Mouse (Mus musculus) gastrocnemius, postnatal 4 days (tissue): ENCODE data around the gene Gm20388. TPM values are rescaled to one million over a fixed set of nuclear protein-coding genes. Genes with fewer than 3 reads are reported as not detected.
A peak's percentile ranks its signal among the peaks of the same experiment; 100 is the strongest.

Source experiments
- DNase-seq, 2 experiments: peaks; one replicate each; pipeline ENCODE4 v3.0.0; 2021 to 2022; ENCODE audit warnings: low spot score in 2 of 2, mixed read lengths in 2 of 2
- total RNA-seq, 2 experiments: library from RNA; stranded (reverse); gene quantifications; 2 replicates each; pipeline ENCODE4 v1.2.3; 2021

Gm20388 gene
- total RNA-seq, 2 experiments from 2014 or later, result 12.8 to 22.8 TPM

DNA sequence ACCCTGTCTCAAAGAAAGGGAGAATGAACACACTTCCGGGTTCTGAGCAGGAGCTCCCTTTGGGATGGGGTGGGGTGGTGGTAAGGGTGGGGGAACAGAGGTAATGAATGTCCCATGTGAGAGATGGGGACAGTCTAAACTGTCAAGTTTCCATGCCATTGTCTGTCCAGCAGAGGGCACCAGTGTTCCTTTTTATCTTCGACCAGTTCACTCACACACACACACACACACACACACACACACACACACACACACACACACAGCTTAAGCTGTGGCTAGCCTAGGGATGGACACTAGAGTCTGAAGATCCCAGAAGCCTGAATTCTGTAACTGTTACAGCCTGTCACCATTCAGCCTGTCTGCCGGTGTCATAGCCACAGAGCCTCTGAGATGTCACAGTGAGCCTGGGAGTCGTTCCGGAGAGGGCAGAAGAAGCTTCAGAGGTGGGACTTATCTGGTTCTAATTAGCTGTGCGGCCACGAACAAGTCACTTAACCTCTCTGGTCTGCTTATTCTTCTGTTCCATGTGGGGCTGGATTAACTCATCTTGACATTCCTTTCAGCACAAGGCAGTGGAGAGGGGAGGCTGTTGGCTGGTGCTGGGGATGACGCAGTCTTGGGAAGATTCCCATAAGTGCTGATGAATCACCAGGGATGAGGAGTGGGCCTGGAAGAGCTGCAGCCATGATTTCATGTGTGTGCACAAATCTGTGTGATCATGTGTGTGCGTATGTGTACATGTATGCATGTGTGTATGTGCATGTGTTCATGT lies 910.9 kb downstream of the Gm20388 start:
- DNase-seq, result peak; percentile 51 to 66

DNA sequence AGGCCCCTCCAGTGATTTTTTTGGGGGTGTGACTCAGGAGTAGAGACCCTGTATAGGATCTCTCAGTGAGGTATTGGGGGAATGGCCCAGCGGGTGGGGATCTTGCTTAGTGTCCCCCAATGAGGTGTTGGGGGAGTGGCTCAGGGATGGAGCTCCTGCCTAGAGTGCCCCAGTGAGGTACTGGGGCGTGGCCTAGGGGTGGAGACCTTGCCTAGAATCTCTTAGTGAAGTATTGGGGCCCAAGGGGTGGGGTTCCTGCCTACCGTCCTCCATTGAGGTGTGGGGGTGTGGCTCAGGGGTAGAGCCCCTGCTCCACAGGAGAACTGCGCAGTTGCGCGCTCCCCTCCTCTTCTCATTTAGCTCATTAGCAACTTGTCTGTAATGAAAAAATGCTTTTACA lies 912.7 kb downstream of the Gm20388 start:
- DNase-seq, result no peak

DNA sequence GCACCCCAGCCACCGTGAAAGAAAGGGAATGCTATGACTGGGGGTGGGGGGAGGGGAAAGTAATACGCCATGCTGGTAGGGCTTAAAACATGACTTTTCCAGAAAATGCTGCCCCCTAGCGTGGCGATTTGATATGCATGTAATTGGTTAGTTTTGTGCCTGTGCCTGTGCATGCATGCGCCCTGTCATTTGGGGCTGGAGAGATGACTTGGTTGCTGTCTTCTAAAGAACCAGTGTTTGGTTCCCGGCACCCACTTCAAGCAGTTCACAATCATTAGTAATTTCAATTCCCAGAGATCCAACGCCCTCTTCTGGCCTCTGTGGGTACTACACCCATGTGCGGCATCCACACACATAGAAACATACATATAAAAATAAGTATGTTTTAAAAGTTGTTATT lies 913.2 kb downstream of the Gm20388 start:
- DNase-seq, result no peak

DNA sequence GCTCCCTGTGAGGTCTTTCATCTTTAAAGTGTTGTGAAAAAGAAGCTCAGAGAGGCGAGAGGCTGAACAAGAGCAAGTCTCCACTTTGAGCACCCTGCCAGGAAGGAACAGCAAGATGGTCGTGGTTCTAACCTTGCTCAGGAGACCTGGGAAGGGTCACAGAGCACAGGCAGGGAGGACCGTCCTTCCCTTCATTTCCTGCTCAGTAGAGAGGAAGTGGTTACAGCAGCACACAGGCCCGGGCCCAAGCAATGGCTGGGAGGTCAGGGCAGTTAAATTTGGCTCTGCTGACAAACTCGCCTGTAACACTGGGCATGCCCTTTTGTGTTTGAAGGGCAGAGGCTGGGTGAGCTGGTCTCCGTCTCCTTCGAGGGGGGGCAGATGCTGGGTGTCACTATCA lies 914.0 kb downstream of the Gm20388 start:
- DNase-seq, result no peak

DNA sequence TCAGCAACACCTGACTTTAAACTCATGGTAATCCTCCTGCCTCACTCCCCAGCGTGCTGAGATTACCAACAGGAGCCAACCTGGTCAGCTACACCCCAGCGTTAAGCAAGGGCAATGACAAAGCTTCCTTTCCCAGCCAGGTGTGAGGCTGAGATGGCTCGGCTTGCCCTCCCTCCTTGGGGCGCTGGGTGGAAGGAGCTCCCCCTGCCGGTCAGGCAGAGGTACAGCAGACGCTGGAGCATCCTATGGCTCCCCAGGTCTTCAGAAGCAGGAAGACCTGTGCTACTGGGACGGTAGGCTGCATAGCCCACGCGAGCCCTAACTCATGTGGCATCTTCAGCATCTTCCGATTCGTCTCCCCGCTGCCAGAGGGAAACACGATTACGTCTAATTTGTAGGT lies 917.6 kb downstream of the Gm20388 start:
- no peak for DNase-seq

DNA sequence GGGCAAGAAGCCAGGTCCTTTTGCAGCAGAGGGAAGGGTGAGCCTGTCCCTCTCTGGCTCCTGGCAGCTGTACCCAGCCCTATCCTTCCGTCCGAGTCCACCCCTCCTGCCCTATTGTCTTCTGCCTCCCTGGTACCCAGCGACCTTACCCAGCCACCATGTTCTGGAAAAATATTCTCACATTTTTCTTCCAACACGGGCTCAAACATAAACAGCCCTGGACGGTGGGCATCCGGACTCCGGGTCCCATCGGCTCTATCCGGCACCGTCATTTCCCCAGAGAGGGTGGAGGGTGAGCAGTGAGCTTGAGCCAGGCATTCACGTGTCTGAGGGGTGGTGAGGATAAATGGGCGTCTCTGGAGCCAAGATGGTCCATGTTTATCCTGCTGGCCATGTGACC lies 920.0 kb downstream of the Gm20388 start:
- DNase-seq, result no peak

DNA sequence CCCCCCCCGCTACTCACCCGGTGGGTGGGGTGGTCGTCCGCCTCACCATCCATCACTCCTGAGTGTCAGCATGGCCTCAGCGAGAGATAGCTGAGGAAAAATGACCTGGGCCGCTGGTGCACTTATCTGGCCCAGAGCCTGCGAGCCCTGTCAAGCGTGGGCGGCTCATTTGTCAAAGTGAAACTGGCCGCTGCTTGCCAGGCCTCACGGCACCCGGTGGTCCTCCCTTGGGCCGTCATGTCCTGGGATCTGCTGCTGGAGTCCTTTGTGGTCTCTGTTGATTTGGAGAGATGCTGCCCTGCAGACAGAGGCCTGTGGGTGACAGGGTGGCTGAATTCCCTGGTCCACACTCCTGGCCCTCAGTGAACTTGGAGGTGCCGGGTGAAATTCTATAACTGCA lies 921.4 kb downstream of the Gm20388 start:
- no peak for DNase-seq

DNA sequence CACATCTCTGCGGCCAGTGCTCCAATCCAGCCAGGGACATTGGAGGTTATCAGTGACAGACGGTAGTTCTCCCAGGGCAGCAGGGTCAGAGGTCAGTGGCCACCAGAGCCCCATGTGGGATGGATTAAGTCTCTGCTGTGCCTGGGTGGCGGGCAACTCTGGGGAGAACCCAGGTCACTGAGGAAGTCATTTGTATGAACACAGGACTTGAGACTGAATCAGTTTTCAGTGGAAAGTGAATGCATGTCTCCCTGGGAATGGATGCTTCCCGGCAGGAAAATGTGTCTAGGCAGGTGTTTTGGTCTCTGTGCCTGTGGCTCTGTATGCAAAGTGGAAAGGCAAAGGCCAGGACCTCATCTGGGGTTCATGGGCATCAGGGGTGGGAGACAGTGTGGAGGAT lies 922.6 kb downstream of the Gm20388 start:
- DNase-seq, result no peak

DNA sequence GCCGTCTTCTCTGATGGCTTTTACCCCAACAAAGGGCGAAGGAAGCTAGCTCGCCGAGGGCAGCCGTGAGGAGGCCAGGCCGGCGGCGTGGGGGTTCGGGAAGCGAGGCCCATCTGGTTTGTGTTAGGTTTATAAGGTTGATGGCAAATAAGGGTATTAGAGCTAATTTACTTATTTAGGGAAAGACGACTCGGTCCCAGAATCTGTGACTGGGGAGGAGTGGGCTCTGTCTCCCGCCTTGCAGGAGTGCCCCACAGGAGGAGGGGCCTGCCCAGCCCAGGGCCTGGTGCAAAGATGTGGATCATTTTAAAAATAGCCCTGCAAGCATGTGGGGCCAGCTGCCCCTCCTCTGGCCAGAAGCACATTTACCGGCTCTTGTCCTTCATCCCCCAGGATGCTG lies 928.4 kb downstream of the Gm20388 start:
- no peak for DNase-seq

DNA sequence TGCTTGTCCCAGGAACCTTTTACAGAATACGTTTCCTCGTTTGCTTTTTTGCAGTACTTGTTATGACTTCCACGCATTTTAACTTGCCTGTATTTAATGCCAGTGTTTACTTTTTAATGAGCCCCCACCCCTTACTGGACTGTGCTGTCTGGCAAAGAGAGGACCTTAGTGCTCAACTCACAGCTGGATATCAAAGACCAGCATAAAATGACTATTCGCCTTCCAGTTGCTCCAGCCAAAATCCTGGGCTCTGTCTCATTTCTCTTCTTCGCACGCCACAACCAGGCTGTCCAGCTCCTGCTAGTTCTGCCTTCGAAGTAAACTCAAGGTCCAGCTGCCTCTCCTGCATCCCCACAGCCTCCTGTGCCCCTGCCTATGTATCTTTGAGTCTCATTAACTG lies 932.4 kb downstream of the Gm20388 start:
- DNase-seq, result no peak

DNA sequence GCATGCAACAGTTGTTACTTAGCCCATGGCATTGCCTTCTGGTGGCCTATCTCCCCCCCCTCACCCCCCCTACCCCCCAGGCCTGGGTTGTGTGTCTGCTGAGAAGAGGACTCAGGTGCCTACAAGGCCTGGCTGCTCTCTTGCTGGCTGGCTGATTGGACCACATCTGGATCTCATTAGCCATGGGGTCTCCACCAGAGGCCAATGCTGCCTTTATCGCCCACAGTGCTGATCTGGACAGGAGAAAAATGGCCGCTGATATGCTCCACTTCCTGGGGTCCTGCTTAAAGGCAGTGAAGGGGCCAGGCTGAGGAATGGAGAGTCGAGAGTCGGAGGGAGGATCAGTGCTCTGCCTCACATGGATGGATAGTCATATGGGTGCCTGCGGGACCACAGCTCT lies 935.4 kb downstream of the Gm20388 start:
- DNase-seq, result no peak

DNA sequence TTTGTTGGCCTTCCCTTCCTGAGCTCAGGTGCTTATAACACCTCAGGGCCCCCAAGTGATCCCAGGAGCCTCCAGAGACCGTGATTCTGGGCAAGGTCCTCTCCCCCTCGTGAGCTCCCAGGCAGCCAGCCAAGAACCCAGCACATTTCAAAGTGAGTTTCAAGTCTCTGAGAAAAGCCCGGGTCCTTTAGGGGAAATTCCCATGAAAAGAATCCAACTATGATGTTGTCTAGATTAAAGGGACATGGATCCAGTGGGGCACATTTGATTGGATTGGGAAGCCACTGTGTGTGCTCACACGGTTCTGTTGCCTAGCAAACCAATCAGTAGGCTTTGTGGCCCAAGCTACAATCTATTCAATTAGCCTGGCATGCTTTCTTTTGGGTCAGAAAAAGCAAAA lies 936.6 kb downstream of the Gm20388 start:
- DNase-seq, result no peak

DNA sequence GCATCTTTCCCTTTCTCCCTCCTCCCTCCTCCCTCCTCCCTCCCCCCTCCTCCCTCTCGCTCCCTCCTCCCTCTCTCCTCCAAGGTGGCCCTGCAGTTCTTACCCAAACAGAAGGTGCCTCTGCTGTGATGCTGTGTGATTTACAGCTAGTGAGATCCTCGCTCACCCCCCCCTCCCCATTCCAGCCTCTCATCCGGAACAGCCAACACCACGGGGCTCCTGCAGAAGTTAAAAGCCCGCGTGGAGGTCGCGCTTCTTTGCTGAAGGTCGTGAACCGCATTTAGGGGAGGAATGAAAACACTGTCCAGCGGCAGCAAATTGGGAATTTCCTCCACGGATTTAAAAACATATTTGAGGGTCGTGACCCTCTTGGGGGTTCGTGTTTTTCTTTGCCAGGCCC lies 937.1 kb downstream of the Gm20388 start:
- DNase-seq, result no peak

DNA sequence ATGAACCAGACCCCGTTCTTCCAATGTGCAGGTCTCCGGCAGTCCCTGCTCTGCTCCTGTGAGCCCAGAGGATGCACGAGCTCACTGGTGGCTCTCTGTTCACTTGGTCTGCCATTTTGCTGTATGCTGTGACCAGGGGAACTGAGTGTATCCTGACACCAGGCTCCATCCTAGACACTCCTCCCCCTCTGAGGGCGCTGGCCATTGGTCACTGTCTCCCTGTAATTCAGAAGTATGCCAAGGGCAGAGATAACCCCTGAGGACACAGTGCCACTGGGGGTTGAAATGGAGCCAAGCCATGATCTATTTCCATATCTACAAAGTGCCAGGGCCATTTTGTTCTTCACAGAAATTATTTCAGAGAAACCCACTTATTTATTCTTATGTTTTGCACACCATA lies 937.8 kb downstream of the Gm20388 start:
- no peak for DNase-seq

DNA sequence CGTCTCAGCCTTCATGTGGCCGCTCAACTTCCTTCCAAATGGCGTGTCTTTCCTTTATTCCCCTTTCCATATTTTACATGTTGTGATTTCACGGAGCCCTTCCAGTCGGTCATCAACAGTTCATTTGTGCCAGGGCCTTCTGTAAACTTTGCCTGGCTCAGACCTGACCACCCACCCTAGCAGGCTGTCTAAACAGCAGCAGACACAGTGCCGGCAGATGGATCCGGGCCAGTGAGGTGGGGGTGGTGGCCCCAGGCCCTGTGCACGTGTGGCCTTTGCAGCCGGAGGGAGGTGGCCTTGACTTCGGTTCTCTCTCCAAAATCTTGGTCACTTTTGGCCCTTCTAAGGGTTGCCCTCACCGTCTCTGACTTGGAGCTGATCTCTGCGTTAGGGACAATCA lies 940.8 kb downstream of the Gm20388 start:
- no peak for DNase-seq

DNA sequence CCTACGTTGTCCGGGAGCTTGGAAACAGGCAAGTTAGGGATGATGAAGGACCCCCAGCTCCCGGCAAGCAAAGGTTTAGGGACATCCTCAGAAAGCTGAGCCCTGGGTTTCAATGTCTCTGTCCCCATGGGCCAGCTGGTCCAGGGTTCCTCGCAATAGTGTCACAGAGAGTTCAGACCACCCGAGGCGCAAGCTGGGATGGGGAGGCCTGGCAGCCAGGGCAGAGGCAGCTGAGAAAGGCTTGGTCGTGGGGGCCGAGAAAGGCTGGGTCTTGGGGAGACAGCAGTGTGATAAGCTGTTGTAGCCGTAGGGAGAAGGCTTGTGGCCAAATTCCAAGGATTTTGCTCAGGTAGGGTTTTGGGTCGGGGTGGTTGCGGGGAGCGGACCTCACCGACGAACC lies 949.2 kb downstream of the Gm20388 start:
- no peak for DNase-seq

DNA sequence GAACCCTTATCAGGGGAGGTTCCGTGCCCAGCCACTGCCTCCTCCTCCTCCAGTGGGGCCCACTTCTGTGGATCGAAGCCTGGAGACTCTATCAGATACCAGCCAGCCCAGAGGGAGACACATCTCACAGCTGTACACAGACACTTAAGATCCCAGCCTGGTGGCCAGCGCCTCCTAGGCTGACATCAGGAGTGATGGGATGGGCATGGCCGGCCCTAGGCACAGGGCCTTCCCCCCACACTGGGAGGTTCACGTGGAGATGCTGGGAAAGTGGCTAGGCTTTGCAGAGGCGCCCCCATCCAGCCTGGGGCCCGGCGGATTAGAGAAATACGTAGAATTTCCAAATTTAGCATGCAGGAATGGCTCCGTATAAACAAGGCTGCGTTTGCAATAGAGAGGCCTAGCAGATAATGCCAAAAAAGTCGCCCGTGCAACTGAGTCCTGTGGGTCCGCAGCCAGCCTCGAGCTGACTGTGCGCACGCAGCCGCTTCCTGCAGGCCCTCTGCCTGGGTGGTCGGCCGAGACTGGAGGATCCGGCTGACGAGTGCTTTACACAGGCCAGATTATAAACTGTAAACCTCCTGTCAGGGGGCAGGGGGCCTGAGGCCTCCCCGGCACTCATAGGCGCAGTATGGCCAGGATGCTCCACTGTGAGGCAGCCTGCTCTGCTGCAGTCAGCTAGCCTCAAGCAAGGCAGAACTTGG lies 949.9 kb downstream of the Gm20388 start:
- DNase-seq, result no peak

DNA sequence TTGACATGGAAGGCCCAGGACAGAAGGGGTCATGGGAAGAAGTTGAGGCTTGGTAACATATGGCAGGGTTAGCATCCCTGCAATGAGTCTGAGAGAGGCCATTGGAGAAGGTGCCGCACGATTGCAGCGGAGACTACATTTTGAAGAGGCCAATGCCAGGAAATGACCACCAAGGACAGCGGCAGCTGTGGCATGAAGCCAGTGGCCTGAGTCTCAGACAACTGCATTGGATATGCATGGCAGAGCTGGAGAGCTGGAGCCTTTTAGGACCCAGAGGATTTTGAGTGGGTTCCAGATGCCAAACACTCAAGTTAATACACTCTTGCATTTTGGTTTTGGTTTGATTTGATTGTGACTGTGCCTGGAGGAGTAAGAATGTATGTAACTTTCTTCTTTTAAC lies 953.0 kb downstream of the Gm20388 start:
- DNase-seq, result no peak

DNA sequence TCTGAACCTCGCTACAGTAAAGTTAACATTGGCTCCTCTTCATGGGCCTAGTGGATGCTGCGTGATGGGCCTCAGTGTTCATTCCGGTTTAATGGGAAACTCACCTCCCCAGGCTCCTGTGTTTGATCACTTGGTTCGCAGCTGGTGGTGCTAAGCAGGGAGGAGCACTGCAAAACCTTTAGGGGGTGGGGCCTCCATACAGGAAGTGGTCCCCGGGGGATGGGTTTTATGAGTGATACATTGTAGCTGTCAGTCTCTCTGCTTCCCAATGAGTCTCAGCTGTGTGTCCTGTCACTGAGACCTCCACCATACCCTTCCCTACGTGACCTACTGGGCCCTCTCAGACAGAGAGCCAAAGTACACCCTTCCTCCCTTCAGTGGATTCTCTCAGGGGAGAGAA lies 956.7 kb downstream of the Gm20388 start:
- DNase-seq, result no peak

DNA sequence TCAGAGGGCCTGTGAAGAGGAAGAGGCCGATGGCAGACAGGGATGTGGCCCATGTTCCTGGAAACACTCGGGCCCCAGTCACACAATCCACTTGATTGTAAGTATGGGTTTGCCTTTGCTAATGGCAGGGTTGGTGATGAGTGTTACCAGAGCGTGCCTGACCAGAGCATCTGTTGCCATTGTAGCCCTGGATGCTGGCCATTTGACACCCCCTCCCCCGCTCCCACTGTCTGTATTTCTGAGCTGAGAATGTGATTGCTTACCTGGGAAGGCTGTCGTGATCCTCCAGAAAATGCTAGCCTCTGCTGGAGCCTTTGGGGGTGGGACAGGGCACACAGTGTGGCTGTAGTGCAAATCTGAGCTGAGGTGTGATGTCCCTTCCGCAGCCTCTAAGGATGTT lies 962.0 kb downstream of the Gm20388 start:
- DNase-seq, result no peak

DNA sequence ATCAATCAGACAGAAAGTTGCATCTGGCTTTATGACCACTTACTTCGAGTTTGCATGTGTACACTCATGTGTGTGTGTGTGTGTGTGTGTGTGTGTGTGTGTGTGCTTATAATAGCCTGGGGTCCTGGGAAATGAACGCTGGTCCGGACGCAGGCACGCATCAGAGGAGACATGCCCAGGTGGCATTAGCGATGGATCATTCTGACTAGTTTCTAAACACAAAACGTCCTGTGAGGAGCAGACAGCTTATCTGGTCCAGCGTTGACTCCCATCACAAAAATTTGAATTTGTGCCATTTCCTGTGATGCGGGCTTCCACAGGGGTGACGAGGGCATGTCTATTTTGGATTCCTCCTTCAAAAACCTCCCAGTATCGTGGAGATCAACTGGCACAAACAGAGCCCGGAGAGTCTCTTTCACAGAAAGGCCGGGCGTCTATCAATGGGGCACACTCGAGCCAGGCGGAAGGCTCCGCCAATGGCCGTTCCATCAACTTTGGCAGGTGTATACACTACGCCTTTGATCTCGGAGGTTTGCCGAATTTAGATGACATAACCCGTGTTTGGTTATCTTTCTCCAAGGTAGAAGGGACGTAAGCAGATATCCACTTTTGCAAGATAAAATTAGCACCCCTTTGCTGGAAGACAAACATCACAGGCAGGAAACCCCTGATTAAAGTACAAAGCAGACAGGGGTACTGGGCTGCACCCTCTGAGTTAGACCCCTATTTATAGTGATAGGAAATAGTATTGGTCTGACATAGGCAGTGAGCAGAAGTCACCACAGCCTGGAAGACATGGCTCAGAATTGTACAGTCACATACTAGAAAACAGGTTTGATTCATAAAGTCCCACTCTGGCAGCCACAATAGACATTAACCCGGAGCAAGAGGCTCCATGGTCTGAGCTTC lies 965.6 kb downstream of the Gm20388 start:
- no peak for DNase-seq

DNA sequence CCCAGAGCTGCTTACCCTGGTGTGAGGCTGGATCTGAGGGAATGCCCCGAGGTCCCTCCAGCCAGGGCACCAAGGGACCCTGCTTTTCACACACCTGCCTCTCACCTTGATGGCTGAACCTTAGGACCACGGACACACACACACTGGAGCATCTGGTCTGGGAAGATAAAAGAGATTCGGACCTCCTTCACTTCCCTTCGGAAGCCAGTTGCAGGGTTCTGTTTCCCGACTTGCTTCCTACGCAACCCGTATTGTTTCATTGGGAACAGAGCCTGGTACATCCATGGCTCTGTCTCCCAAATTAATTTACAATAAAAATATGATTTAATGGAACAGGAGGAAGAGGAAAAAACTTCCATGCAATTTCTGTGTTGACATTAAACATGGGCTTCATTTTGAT lies 966.4 kb downstream of the Gm20388 start:
- DNase-seq, result no peak
